Mouse (Mus musculus) cerebellum, adult 9-10 months (tissue): ENCODE data around the gene Clptm1.
"Not testable (repeated sequence)": the region's sequence is repeated elsewhere in the genome, so short reads cannot be mapped to it uniquely, and the experiment has no call there.

Experiments used
- DNase-seq: peaks from one replicate; pipeline ENCODE4 v3.0.0; 2022

Clptm1 gene

GRCm38 (mm10) chr7:19604606-19605214 lies 60.1 kb downstream of the Clptm1 start:
- not testable (repeated sequence) for DNase-seq

- peak; percentile 95 for DNase-seq
These were observed 60.8 kb downstream of the Clptm1 start, which contains the start of gene Clasrp for GRCm38 (mm10) chr7:19603849-19604605. Clasrp (minus strand) TSS chr7:19604486.

GRCm38 (mm10) chr7:19603055-19603454 lies 61.8 kb downstream of the Clptm1 start:
- no peak for DNase-seq

GRCm38 (mm10) chr7:19600562-19600961 lies 64.3 kb downstream of the Clptm1 start:
- no peak for DNase-seq

- DNase-seq, result no peak
These were observed 71.6 kb downstream of the Clptm1 start for GRCm38 (mm10) chr7:19593061-19593730.

- peak; percentile 92 for DNase-seq
These were observed 74.9 kb downstream of the Clptm1 start for GRCm38 (mm10) chr7:19589917-19590316.

- DNase-seq, result no peak
These were observed 75.6 kb downstream of the Clptm1 start for GRCm38 (mm10) chr7:19589207-19589606.

- DNase-seq, result no peak
These were observed 78.6 kb downstream of the Clptm1 start for GRCm38 (mm10) chr7:19586269-19586668.
